Mouse (Mus musculus) retina, embryonic 14.5 days (tissue): ENCODE results near the gene Cpeb4.
"Not testable (repeated sequence)": the region's sequence is repeated elsewhere in the genome, so short reads cannot be mapped to it uniquely, and the experiment has no call there.

ENCODE experiments used
- DNase-seq: peaks from one replicate; pipeline ENCODE4 v3.0.0-alpha.2; 2015; ENCODE audit warnings: low spot score

Gene Cpeb4

DNA sequence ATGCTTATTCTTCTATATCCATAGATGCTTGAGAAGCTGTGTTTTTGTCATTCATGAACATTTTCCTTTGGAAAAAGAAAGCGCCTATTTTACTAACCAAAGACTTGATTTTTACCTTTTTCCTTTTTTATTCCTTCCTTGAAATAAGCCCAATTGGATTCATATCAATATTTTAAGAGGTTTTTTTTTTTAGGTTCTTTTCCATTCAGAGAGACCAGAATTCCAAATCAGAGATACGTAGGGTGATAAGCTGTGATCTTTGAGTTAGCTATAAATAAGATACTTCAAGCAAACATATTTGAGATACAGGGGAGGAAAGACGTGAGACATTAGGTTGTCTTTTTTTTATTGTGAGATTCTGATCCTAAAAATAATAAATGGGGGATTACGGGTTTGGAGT, at the start of gene Cpeb4:
Gene Cpeb4 (plus strand): TSS at position 301 of the 400 bp plus-strand sequence.
- DNase-seq = no peak

DNA sequence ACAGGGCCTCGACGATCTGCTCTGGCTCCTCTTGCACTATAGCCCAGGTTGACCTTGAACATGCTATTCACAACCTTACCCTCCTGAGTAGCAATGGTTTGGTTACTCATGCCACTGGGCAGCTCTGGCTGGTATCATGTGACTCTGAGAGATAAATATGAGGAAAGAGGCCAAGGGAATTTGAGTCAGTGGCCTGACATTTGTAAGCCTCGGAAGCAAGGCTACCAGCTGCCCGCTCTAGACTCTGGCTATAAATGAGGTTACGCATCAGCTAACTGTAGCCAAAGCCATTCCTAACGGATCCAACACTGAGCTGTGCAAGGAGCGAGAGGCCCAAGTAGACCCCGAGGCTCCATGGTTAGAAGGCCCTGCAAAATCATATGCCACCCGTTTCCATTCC, 49.5 kb upstream of the Cpeb4 start:
- no peak for DNase-seq

DNA sequence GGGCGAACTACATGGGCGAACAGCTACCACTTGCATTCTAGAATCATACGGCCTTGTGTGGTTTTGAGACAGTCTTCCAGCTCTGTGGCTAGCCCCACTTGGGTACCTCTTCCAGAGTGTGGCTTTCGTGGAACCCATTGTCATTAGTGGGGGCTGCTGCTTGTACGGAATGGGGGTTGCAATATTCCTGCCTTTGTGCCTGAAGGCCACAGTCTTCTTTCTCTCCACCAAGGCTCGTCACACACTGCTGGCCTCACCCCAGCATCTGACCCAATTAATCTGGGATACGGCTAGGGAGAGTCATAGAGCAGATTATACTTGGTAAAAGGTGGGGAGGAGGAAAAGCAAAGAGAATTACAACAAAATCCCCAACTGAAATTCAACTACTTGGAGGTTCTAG, 48.5 kb upstream of the Cpeb4 start:
- DNase-seq = no peak

DNA sequence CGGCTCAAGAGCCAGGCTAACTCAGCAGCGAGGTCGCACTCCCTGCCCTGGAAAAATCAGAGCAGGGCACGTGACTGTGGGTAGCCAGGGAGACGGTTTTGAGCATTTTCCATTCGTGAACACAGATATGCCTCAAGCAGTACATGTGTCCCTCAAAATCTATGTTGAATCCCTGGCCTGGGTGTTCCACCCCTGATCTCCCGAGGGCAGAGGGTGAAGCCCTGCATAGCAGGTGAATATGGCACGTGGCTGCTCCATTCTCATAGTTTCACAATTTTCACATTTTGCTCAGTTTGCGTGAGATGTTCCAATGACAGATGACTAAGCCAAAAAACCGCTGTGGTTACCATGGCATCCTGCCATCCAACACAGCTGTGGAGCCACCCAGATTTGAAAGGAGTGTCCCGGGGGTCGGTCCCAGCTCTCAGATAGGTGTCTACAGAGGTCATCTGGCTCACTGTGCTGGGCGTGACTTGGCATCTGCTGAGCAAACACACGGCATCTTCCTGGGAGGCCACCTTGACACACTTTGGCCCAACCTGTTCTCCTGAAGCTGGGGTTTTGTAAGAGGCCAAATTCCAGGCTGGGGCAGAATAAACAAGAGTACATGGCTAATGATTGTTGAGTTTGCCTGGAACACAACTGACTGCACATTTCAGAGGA, 47.4 kb upstream of the Cpeb4 start:
- no peak for DNase-seq

DNA sequence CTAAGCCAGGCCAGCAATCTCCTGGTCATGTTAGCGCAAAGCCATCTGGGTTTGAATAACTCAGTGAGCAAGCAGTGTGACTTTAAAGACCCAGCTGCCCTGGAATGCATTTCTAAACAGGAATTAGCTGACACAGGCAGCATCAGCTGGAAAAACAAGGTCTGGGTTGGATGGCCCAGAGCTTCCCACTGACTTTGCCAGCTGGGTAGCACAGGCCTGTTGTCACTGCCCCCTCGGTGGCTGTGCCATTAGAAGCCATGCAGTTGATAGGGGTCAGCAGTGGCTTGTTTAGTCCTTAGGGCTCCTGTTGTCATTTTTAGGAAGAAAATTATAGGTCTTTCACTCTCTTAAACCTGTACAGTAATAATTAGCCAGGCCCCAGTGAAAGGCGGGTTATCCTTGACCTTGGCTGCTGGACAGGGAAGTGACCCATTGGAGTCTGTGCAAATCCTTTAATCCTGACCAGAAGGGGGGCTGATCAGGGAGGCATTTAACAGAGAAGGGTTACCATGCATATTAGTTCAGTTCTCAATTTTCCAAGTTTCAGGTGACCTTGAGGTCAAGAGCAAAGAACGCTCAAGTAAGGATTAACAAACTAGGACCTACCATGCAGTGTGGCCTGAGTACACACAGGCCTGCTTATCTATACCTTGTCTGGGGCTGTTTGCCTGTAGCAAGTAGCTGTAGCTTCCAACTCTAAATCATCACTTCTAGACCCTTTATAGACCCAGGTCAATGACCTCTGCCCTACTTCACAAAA, 43.8 kb upstream of the Cpeb4 start:
- DNase-seq = no peak

DNA sequence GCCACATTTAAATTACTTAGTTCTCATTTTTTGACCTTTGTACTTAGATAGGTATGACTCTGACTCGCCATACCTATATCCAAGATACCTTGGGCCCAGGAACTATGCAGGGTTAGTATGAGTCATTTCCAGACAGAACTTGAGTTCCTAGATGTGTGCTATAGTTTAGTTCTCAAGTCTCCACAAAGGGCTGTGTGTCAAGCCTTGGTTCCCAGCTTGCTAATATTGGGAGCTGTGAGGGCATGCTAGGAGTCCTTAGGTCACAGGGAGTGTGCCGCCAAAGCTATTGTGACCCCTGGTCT, 43.3 kb upstream of the Cpeb4 start:
- no peak for DNase-seq

DNA sequence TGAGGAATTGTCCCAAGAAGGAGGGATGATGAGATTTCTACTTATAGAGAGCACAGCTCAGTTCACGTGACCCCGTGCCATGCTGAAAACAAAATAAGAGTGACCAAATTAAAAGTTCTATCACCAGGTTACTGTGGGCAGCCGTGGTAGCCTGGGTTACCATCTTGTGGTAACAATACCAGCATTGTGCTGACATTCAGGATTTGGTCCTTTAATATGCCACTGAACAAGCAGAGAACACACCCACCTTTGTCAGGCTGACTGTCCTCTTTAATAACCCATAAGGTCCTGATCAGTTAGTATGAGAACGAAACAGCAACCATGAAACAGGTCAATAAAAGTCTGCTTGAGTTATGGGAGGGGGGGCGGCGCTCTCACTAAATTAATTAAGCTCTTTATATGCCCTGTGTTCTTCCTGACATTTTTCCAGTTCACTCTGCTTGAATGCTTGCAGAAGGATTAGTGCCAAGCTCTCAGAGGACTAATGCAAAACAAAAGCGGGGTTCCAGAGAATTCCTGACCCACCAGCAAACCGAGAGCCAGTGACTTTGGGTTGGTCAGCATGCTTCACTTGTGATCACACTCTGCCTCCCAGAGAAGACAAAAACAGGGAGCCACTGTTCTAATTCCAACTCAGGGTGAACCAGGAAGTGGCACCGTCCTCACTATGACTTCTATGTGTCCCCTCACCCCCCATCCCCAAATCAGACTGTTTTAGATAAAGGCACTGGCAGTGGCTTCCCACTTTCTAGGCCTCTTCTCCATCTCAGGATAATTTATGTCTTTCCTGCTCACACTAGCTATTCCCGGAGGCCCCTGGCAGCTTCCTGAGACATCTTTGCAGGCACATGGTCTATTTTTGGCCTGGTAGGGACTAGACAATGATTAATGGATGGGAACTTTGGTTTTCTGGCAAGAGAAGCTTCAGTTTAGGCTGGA, 41.5 kb upstream of the Cpeb4 start:
- peak; percentile 24 for DNase-seq

DNA sequence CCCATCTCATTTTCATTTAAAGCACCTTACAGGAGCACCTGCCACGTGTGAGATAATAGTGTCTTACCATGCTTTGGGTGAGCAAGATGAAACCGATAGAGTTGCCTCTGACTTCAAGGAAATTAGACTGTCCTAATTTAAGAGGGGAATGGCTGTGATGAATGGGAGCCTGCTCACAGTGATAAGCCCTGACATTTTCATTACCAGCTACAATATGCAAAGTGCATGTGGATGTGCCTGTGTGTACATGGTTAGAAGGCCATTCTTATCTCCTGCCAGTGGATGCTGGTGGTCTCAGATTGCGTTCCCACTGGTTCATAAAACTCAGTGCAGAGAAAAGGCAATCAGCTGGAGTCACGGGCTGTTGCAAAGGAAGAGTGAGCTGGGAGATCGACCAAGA, 40.6 kb upstream of the Cpeb4 start:
- DNase-seq = no peak

DNA sequence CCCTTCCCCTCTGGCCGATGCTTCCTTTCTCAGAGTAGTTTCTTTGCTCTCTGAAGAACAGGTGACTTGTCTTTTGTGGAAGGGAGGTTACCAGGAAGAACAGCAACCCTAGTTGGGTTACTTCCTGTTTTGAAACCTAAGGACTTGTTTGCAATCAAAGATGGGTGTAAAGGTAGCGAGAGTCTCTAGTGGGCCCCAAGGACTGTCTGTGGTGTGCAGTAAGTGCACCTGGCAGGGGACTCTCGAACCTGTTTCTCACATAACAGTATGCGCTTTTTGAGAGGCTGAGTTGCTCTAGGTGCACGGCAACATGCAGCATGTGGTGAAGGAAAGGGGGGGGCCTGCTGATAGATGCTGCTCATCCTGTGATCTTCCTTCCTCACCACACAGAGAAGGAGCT, 40.0 kb upstream of the Cpeb4 start:
- no peak for DNase-seq

DNA sequence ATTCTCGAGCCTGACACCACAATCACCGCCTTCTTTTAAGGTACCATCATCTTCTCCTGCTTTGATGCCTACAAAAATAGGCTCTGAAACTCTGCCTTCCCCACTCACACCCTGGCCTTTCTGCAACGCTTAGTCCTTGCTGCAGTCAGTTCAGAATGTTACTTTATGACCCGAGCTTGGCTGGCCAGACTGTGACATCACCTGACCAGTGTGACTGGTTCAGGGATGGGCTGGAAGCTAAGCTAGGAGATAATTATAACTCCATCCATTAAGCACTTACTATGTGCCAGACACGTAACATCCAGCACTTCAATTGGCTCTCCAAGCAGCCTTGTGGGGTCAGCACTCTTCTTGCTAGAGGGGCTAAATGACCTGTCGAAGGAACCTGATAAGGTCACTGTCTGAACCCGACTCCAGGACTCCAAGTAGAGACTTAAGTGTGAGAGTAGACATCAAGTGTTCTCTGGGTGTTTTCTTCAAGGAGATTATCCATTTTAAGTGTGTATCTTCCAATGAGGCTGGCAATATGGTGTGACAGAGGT, 39.5 kb upstream of the Cpeb4 start:
- no peak for DNase-seq

DNA sequence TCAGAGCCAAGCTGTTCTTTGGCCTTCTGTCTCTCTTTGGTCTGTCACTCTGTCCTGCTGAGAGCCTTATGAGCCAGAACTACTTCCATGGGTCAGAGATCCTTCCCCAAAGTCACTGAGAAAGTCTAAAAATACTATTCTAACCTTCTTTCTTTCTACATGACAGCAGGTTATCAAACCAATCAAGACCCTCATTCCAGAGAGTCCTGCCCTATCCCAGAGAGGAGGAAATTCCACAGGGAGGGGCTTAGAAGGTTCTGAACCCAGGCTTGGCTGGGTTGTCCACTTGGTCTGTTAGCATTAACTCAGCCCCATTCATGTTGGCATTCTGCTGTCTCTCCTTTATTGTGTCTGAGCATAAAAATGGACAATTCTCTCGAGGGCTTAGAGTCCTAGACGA, 38.5 kb upstream of the Cpeb4 start:
- DNase-seq = no peak

DNA sequence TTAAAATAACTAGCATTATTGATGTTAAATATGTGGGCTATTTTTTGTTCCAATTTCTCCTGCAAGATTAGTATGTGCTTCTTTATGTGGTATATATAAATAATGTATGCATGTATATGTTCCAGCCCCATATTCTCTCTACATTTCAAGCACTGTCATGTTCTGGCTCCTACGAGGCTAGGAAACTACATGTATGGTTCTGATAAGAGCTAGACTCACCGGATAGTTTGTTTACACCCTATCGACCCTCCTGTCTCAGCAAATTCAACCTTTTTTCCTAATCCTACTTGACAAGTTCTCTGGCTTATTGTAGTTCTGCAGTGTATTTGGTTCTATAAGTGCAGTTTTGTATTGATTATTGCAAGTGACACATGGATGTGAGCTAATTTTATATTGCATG, 36.7 kb upstream of the Cpeb4 start:
- DNase-seq = no peak

DNA sequence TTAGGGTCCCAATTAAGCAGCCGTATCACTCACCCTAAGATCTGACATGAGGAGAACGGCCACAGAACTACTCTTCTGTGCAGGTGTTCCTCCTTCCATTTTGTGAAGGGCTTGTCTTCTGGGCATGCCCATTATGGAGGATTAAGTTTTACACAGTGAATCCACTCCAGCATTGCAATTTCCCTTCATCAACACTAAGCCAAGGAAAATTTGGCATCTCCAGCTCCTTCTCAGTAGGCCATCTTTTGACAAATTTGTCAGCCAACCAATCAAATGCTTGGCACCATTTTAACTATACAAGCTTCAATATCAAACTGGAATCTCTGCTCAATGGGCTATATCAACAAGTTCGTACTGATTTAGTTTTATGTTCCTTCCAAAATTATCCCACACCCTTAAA, 34.8 kb upstream of the Cpeb4 start:
- no peak for DNase-seq

DNA sequence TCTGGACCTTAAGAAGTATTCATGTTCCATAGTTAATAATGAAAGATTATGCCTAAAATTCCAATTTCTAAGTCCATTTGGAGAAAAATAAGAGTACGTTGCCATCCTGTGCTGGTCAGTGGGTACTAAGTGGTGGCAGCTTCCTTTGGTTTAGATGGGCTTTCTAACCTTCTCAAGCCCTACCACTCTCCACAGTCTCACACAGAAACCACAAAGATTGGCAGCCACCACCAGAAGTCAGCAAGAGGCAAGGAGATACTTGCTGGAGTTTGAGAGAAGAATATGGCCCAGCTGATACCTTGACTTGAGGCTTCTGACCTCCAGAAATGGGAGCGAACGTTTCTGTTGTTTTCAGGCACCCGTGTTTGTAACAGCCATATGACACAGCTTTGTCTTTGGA, 34.3 kb upstream of the Cpeb4 start:
- no peak for DNase-seq

DNA sequence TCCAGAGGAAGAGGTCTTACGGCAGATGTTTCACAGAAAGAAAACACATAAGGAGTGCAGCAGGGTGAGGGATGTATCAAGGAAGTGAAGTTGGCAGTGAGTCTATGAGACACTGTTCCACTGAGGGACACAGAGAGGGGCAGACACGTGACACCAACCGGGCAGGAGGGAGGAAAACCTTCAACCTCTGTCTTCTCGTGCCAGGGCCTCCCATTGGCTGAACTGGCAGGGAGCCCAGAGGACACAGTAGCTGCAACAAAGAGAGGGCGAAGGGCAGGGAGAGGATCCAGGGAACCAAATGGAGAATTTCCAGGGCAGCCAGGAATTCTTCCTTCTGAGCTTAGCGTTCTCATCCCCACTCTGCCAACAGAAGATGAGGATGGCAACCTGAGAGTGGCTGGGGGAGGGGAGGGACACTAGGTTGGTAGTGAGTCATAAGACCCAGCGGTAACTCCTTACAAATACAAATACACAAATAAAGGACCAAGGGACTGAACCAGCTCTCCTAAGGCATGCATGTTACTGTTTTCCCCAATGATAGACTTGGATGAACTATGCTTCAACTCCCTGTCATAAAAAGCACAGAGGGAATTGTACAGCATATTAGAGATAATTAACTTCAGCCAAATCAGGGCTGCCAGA, 33.4 kb upstream of the Cpeb4 start:
- DNase-seq = no peak

DNA sequence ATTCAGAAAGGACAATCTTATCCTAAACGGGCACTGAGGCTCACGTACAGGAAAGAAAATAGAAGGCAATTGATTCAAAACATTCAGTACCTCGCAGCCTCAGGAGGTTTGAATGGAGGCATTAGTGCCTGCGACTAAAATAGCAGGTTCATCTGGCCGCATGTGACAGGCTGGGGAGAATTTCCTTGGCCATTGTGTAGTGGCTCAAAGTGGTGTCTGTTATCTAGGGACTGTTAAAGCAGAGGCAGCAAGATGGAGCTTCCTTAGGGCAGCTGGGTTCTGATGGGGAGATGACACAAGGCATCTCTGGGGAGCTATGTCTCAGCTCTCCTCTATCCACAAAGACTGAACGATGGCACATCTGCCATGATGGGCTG, 32.9 kb upstream of the Cpeb4 start:
- DNase-seq = no peak

DNA sequence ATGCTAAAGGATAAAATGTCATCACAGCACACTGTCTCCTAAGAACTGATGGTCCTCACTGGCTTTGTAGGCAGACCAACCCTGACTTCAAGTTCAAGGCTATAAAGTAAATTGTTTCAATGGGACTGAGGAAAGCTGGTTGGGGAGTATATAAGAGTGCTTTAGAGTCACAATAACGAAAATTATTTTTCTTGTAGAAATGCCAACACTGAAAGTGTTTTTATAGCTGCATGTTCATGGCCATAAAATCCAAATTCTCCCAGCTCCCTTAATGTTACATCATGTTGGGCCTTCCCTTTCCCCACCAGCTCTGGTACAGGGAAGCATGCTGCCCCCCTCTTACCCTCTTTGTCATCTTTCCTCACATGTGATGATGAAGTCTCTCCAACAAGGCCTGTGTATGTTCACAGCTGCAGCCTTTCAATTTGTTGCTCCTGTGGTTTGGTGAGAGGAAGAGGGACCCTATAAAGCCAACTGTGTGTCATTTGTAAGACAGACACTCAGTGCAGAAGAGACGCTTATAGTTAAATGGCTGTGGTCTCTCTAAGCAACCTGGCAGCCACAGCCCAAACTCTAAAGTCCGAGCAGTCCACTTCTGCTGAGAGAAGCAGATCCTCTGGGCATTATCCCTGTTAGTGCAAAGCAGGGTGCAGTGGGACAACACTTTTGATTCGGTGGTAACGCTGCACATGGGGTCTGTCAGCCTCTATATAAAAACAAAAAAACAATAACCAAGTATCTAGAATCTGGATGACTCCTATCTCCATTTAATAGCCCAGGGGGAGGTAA, 29.6 kb upstream of the Cpeb4 start:
- no peak for DNase-seq

DNA sequence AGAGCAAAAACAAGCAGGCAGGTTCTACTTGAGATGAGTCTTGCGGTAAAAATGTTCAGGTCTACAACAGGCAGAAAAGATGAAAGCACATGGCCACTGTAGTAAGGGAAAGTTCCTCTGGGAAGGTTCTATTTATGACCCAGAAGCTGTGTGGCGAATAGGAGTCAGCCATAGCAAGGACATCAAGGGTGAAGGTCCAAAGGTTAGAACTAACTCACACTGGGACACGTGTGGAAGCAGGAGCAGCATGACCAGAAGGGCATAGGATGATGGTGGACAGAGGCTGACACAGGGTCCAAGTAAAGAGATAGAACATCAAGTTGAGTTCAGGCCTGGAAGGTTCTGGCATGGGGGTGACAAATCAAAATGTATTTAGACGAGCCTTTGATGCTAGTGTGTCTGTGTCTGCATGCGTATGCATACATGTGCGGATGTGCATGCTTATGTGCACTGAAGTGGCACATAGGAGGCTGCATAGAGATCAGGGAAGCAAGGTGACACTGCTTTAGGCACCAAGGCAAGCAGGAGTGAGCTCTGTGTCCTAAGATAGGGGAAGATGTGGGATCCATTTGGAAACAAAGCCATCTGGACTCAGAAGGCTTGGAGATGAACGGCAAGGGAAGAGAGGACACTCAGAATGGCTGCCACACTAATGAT, 28.7 kb upstream of the Cpeb4 start:
- no peak for DNase-seq

DNA sequence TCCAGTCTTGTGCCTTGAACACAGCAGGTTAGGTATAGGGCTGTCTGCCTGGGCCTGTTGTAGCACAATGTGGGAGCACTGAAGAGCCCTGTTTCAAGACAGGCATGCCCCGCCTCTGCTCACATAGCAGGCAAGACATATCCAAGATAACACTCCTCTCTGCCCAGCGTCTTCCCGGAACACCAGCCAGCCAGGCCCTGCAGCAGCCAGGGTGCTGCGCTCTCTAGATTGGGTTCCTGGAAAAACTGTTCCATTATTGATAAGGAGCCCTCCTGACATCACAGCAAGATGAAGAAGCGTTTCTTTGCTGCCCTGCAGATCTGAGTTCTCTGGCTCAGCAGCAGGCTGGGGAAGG, 28.2 kb upstream of the Cpeb4 start:
- DNase-seq = no peak

DNA sequence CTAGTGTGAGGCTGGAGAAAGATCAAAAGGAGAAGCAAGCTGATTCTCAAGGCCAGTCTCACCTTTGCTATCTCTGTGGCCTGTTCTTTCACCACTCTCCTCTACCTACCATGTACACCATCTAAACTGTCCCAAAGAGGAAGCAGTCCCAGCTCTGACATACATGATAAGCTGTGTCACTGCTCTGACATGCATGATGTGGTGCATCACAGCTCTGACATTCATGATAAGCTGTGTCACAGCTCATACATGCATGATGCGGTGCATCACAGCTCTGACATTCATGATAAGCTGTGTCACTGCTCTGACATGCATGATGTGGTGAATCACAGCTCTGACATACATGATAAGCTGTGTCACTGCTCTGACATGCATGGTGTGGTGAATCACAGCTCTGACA, 26.9 kb upstream of the Cpeb4 start:
- DNase-seq = not testable (repeated sequence)
